Mouse (Mus musculus) cerebellum, adult 2 months (tissue): Measurements from ENCODE around the gene Epha2. TPM values are rescaled to one million over a fixed set of nuclear protein-coding genes. Genes with fewer than 3 reads are reported as not detected.

Experiments
- DNase-seq, 2 experiments: peaks; one replicate each; pipeline ENCODE4 v3.0.0; 2021
- H3K27ac ChIP-seq: fragments of 200-500 bp; 2 replicates; pipeline ENCODE4 v1.5.1; 2012; ENCODE audit warnings: low read length, control low read depth, inconsistent platforms; ENCODE audit not compliant: insufficient read depth
- H3K27me3 ChIP-seq: fragments of 200-500 bp; 2 replicates; pipeline ENCODE4 v1.6.1; 2012; ENCODE audit warnings: inconsistent platforms, mild to moderate bottlenecking, low read length, moderate library complexity; ENCODE audit not compliant: control insufficient read depth, insufficient read depth
- H3K4me1 ChIP-seq: fragments of 200-500 bp; 2 replicates; pipeline ENCODE4 v1.6.1; 2011; ENCODE audit warnings: low read length; ENCODE audit not compliant: control insufficient read depth, insufficient read depth
- H3K4me3 ChIP-seq: fragments of 200-500 bp; replicated peaks from 2 replicates; pipeline ENCODE3; 2011; ENCODE audit warnings: mild to moderate bottlenecking, low read depth, low read length, control low read depth; ENCODE audit not compliant: insufficient read depth
- CTCF ChIP-seq: fragments of 200-500 bp; IDR thresholded peaks from 2 replicates; pipeline ENCODE4 v1.5.1; 2011; ENCODE audit warnings: low read depth, mild to moderate bottlenecking, control low read depth, low read length, moderate library complexity, borderline replicate concordance; ENCODE audit not compliant: insufficient read depth
- POLR2A ChIP-seq: fragments of 200-500 bp; IDR thresholded peaks from 2 replicates; pipeline ENCODE4 v1.6.1; 2011; ENCODE audit warnings: low read length, control low read depth, borderline replicate concordance; ENCODE audit not compliant: insufficient read depth
- WGBS: fragments of 180-500 bp; shearing (Covaris S2); methylation state at CpG from one replicate; pipeline ENCODE4 v1.1.7; 2018; 5-methylcytosine and 5-hydroxymethylcytosine counted together
- polyA plus RNA-seq: library from polyadenylated mRNA; depleted of rRNA; stranded (reverse); fragments of >200 nt; gene quantifications from 2 replicates; pipeline ENCODE4 v1.2.3, GENCODE M21; 2012

Gene Epha2
- polyA plus RNA-seq, 1 experiment = 2.0 TPM

DNA sequence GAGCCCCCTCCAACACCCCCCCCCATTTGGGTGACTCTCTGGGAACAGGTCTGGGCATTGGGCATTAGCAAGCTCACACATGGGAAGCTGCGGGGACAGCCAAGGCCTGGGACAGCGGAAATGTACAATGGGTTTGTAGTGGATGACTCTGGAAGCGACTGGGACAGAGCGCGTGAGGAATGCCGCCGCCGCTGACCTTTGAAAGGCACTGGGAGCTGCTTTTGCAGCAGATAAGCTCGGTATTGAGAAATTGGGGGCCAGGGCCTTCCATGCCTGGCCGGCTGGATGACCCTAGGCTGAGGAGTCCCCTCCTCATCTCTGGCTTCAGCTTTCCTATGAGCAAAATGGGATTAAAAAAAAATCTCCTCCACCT, 8.7 kb downstream of the Epha2 start:
- peaks cover 11% of the 10 kb centered on the region for H3K4me1 ChIP-seq
- no peak for TF ChIP-seq CTCF
- no peak for TF ChIP-seq POLR2A
- no peak overlapping the region for H3K27ac ChIP-seq
- H3K4me3 ChIP-seq = no peak overlapping the region
- no peaks in the 10 kb centered on the region for H3K27me3 ChIP-seq
- 72% methylated on average over 10 of the region's 10 CpGs for WGBS
- no peak for DNase-seq

DNA sequence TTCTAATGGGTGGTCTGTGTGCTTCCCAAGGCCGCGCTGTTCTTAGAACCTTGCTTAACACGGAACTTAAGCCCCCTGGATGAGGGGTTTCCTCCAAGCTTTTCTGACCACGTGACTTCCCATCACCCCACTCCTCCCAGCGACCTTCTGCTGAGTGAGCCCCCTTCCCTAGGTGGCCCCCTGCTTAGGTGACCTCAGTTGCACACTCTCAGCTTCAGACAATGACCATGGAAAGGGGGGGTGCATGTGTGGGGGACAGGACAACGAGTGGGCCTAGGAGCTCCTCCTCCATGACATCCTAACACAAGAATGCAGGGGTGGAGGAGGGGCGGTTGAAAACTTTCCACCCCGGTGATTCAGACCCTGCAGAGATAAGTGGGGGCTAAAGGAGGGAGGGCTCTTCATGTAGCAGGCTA, 9.2 kb downstream of the Epha2 start:
- H3K4me1 ChIP-seq = peaks cover 11% of the 10 kb centered on the region
- TF ChIP-seq POLR2A (no peak), CTCF (no peak)
- H3K27me3 ChIP-seq = no peaks in the 10 kb centered on the region
- H3K27ac ChIP-seq = no peak overlapping the region
- 51% methylated on average over 8 of the region's 8 CpGs for WGBS
- no peak overlapping the region for H3K4me3 ChIP-seq
- DNase-seq = no peak

DNA sequence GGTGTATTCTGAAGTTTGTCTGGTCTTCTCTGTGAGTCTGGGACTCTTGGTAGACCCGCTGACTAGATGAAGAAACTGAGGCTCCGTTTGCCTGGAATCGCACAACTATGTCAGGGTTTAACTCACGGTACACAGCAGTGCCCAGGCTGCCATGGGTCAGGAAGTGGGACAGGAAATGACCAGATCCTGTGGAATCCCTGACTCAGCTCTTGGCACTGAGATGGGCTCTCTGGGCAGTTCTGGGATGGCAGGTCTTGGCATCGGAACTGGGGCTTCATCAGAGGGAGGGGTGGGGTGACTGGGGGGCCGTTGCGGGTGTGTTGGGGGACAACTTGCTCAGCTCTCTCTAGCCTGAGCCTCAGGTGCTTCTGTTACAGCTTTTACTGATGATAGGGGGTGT, 10.0 kb downstream of the Epha2 start:
- DNase-seq = peak in 1 of 2 experiments; percentile 18

DNA sequence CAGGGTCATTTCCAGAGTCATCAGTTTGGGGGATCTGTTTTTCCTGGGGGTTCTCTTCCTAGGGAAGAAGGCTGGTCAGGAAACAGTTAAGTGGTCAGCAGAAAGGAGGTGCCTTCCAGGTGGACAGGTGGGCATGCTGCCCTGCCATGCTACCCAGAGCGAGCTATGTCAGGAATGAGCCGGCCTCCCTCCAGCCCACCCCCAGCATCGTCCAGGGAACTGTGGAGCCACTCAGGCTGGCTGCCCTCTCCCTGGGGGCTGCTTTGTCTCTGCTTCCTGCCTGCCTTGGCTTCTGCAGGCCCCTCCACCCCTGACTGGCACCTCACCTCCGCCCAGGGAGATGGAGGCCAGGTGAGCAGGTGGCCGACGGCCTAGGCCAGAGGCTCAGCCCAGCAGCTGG, 10.5 kb downstream of the Epha2 start:
- WGBS = 50% methylated on average over 6 of the region's 6 CpGs
- no peak overlapping the region for H3K4me3 ChIP-seq
- no peak for DNase-seq
- no peaks in the 10 kb centered on the region for H3K27me3 ChIP-seq
- H3K4me1 ChIP-seq = peaks cover 20% of the 10 kb centered on the region
- TF ChIP-seq POLR2A = no peak
- H3K27ac ChIP-seq = no peak overlapping the region

More for the DNA sequence above, 10.0 kb downstream of the Epha2 start:
- Histone ChIP-seq H3K4me1 (peaks cover 16% of the 10 kb centered on the region), H3K27me3 (no peaks in the 10 kb centered on the region), H3K4me3 (no peak overlapping the region), H3K27ac (no peak overlapping the region)
- TF ChIP-seq POLR2A (no peak), CTCF (no peak)
- 46% methylated on average over 7 of the region's 7 CpGs for WGBS

DNA sequence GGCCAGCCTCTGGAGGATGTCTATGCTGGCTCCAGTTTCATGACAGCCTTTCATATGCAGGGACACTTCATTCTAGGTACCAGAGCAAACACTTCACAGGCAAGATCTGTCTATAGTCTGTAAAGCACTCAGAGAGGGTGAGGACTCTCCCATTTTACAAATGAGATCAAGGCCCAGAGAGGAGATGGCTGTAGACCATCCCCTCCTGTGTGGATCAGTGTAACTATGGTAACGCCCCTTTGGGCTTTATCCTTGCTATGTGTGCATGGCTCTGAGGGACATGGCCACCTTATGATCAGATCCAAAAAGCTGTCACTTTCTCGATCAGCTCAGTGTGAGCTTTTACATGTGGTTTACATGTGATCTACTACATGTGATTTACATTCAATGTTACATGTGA, 10.9 kb downstream of the Epha2 start:
- no peaks in the 10 kb centered on the region for H3K27me3 ChIP-seq
- TF ChIP-seq CTCF = no peak
- no peak for TF ChIP-seq POLR2A
- no peak for DNase-seq
- no peak overlapping the region for H3K4me3 ChIP-seq
- no peak overlapping the region for H3K27ac ChIP-seq
- 94% methylated on average over 2 of the region's 2 CpGs for WGBS
- H3K4me1 ChIP-seq = peaks cover 24% of the 10 kb centered on the region

DNA sequence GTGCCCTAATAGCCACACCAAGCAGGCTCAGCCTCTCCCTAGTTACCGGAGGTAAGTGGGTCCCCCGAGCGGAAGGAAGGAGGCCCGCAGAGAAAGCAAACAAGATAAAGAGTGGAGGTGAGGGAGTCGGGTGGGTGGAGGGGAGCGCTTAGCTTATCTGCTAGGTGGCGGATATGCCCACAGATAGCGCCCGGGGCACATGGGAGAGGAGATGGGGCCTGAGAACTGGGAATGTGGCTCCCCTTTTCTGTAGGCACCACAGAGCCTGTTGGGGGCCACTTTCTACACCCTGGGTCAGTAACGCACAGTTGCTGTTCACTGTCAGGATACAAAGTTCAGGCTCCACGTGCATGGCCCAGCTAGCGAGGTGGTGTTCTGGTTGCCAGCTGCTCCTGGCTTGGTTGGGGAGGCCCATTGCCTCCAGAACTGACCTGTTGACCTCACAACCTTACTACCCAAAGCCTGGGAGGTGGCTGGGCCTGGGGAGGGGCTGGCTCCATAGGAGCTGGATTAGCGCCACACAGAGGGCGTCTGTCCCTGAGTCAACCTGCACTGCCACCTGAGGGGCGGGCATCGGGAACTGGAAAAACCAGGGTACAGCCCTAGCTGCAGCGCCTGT, 11.6 kb downstream of the Epha2 start:
- H3K4me3 ChIP-seq = no peak overlapping the region
- H3K27ac ChIP-seq = no peak overlapping the region
- no peaks in the 10 kb centered on the region for H3K27me3 ChIP-seq
- no peak for TF ChIP-seq CTCF
- TF ChIP-seq POLR2A = no peak
- 91% methylated on average over 17 of the region's 17 CpGs for WGBS
- DNase-seq = no peak
- H3K4me1 ChIP-seq = peaks cover 26% of the 10 kb centered on the region

DNA sequence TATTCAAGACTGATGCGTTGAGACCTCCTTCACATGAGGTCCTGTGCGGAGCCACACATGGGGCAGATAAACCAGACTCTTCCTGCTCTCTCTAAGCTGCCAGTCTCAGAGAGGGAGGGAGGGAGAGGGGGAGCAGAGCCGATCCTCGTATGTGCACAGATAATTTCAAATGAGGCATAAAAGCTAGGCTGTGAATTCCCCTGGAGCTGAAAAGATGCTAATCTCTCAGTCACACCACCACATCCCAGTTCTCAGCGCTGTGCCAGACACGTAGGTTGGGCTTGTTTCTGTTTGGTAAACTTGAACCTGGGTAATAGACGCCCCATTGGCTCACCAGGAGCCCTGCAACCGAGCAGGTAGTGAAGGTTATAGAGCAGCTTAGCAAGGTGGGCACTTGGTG, 12.4 kb downstream of the Epha2 start:
- 71% methylated on average over 8 of the region's 8 CpGs for WGBS
- Histone ChIP-seq H3K27me3 (no peaks in the 10 kb centered on the region), H3K4me1 (peaks cover 26% of the 10 kb centered on the region), H3K27ac (no peak overlapping the region), H3K4me3 (no peak overlapping the region)
- TF ChIP-seq CTCF (no peak), POLR2A (no peak)
- DNase-seq = no peak

DNA sequence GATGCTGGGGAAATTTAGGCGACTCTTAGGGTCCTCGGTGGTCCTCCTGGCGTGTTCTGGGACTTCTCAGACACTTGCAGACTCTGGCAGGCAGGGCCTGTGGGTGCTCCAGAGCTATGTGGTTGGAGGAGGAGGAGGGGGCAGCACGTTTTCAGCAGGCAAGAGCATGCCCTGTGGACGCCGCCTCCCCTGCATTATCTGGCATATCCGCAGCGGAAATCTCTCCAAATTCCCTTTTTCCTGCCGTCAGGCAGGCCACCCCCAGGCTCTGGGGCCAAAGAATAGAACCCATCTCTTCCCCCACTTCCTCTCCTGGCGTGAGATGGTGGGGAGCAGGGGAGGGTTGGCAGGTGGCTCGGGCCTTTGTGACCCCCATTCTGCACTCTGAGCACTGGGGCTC, 12.9 kb downstream of the Epha2 start:
- Histone ChIP-seq H3K27me3 (no peaks in the 10 kb centered on the region), H3K4me1 (peaks cover 26% of the 10 kb centered on the region), H3K4me3 (no peak overlapping the region), H3K27ac (no peak overlapping the region)
- TF ChIP-seq POLR2A (no peak), CTCF (no peak)
- DNase-seq = no peak
- 75% methylated on average over 11 of the region's 11 CpGs for WGBS

DNA sequence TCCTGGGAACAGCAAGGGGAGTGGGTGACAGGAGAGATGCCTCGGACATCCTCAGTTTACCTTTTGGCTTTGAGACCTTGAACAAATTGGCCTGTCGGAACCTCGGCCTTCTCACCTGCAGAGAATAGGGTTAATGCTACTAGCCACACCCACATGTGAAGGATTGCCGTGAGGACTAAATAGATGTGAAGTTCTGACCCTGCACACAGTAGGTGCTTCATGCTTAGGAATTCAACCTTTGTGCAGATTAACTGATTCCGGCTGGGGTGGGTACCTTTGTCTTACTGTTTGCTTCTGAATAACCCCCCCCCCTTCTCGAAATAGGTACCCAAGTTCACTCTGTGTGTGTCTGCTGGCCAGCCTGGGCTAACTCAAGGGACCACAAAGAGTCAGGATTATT, 13.7 kb downstream of the Epha2 start:
- Histone ChIP-seq H3K4me1 (peaks cover 26% of the 10 kb centered on the region), H3K27ac (no peak overlapping the region), H3K4me3 (no peak overlapping the region), H3K27me3 (no peaks in the 10 kb centered on the region)
- WGBS = 91% methylated on average over 6 of the region's 6 CpGs
- DNase-seq = no peak
- TF ChIP-seq POLR2A (no peak), CTCF (no peak)
